Mouse (Mus musculus) Patski (cell line): ENCODE measurements around the gene 4930564D02Rik. TPM values are rescaled to one million over a fixed set of nuclear protein-coding genes. Genes with fewer than 3 reads are reported as not detected.

Source experiments
- ATAC-seq: fragments of 100-300 bp; one replicate; pipeline ENCODE4 v1.8.0; 2021
- CTCF ChIA-PET: fragments of 350-600 bp; sonication (Branson Sonifier 250); formaldehyde crosslinking; loops from one replicate; lab custom pipeline; 2022; ENCODE audit warnings: inconsistent platforms; lab: Charles Lee
- POLR2A ChIA-PET: fragments of 350-600 bp; sonication (Branson Sonifier 250); formaldehyde crosslinking; loops from one replicate; lab custom pipeline; 2022; ENCODE audit warnings: antibody characterized with exemption, inconsistent platforms; lab: Charles Lee
- DNase-seq: peaks from one replicate; pipeline ENCODE4 v3.0.0-alpha.2; 2011; ENCODE audit warnings: low read depth, low spot score
- H3K27me3 ChIP-seq: fragments of 371-371 bp; one replicate; pipeline ENCODE4 v1.5.1; 2021
- CTCF ChIP-seq: fragments of 100-300 bp; IDR thresholded peaks from one replicate; pipeline ENCODE4 v1.5.1; 2021
- in situ Hi-C: fragments of 300-500 bp; cut with MboI; formaldehyde crosslinking; loops from 3 replicates; pipeline ENCODE4 v1.11.1; 2018; ENCODE audit warnings: low pct_unique_long_range_greater_than_20kb, mixed read lengths
- polyA plus RNA-seq: library from polyadenylated mRNA; unstranded; gene quantifications from one replicate; pipeline ENCODE4 v1.2.3, GENCODE M21; 2021

Gene 4930564D02Rik
- polyA plus RNA-seq, 1 experiment from 2014 or later = not detected

DNA sequence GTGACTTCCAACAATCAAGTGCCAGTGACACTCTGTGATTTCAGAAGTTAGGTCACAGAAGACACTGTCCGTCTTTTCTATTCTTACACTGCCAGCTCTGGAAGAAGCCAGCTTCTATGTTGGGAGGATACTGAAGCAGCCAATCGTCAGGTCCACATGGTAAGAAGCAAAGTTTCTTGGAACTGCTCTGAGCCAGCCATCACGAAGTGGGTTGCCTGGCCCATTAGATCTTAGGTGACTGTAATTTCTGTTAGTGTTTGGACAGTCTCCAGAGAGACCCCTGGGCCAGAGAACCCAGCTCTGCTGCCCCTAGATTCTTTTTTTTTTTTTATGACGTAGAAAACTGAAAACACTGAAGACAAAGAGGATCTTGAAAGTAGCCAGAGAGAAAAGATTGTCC, 30.9 kb downstream of the 4930564D02Rik start:
- in situ Hi-C loops = no loop called here
- H3K27me3 ChIP-seq = peaks cover 5% of the 10 kb centered on the region
- no peak for DNase-seq
- ATAC-seq = no peak
- POLR2A ChIA-PET = no interaction called here
- CTCF ChIA-PET = interaction anchor here (1.2 to 1.4 kb wide), 2 partner anchors 10 to 105 kb away, joined by 3 read pairs; no protein-coding TSS in a partner anchor
- no peak for TF ChIP-seq CTCF

DNA sequence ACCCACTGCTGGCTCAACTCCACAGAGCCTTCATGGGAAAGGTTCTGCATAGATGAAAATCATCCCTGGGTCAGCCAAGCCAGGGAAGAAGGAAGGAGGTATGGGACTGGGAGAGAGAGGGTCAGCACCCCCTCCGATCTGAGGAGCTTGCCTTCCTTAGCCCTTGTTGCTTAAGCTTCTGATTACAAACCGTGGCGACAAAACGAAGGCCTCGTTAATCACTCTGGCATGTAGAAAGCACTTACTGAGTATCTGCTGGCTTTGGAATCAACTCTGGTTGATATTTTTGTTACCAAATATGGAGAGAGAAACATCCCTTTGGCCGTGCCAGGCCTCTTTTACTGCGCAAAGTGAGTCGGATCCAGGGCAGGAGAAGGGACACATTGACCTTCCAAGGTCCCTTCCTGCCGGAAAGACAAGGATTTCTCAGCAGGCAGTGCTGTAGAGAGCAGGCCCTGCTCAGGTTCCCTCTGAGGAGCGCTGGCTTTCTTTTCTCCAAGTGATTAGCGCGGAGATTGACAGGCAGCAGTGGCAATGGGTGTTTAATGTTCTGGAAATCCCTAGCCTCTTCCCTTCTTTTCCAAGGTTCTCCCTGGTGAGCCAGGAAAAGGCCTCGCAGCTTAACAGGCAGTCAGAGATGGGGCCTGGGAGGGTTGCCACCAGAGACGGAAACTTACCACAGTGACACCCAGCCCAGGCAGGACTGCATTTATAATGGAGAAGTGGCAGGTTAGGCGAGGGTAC, 33.1 kb downstream of the 4930564D02Rik start:
- DNase-seq = no peak
- no peak for TF ChIP-seq CTCF
- ChIA-PET CTCF (interaction anchor here (1.1 kb wide), 1 partner anchor 24 kb away, joined by 3 read pairs; no protein-coding TSS in a partner anchor), POLR2A (interaction anchor here (0.6 kb wide), 1 partner anchor 277 kb away, joined by 3 read pairs; no protein-coding TSS in a partner anchor)
- in situ Hi-C loops = no loop called here
- peaks cover 16% of the 10 kb centered on the region for H3K27me3 ChIP-seq
- no peak for ATAC-seq

DNA sequence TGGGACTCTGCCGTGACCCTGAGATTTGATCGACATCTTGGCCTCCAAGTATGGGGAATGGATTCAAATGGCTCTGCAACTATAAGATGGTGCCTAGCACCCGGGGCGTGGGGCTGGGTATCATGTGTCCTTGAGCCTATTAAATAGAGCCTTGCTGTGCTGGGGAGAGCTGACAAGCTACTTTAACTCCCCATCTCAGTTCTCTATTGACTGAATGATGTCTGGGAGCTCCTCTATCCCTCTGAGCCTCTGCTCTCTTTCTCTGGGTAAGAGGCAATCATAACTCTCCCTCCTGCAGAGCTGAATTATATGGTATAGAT, 33.6 kb downstream of the 4930564D02Rik start:
- H3K27me3 ChIP-seq = peaks cover 14% of the 10 kb centered on the region
- TF ChIP-seq CTCF = no peak
- CTCF ChIA-PET = interaction anchor here (1.1 kb wide), 1 partner anchor 23 kb away, joined by 3 read pairs; no protein-coding TSS in a partner anchor
- DNase-seq = no peak
- POLR2A ChIA-PET = interaction anchor here (0.6 kb wide), 1 partner anchor 277 kb away, joined by 3 read pairs; no protein-coding TSS in a partner anchor
- in situ Hi-C loops = no loop called here
- no peak for ATAC-seq

DNA sequence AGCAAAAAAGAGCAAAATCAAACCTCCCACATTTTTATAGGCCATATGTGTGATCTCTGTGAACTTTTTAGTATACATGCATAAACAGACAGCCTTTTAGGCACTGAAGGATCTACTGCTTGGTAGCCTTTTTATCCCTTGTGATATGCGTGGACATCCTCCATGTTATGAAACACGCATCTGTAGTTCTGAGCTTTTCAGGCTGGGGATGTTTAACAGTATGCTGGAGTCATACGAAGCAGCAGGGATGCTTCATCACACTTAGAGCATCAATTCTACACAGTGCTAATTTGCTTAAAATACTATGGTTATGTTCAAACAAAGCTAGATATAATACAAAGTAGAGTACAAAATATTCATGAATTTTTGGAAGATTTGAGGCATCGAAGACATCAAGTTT, 39.2 kb downstream of the 4930564D02Rik start:
- H3K27me3 ChIP-seq = peaks cover 33% of the 10 kb centered on the region
- ATAC-seq (no peak), DNase-seq (no peak)
- in situ Hi-C loops = no loop called here
- ChIA-PET POLR2A (interaction anchor here (0.6 kb wide), 1 partner anchor 519 kb away, joined by 3 read pairs; no protein-coding TSS in a partner anchor), CTCF (interaction anchor here (1.0 kb wide), 1 partner anchor 584 kb away, joined by 3 read pairs; no protein-coding TSS in a partner anchor)
- no peak for TF ChIP-seq CTCF

DNA sequence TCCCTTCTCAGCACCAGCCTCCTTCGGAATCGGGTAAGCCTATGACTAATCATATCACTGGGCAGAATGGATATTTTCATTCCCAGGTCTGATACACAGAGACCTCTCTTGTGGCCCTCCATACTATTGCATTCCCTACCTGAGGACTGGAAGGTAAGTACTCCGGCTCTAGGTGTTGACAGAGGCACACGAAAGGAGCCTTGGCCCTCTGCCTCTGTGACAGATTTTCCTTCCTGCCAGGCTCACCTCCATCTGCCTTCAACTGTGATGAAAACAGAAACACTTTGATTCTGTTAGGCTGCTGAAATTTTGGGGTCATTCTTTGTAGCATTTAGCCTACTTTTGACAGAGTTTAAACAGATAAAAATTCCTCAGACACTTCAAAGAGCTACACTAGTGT, 47.2 kb downstream of the 4930564D02Rik start:
- ATAC-seq = no peak

DNA sequence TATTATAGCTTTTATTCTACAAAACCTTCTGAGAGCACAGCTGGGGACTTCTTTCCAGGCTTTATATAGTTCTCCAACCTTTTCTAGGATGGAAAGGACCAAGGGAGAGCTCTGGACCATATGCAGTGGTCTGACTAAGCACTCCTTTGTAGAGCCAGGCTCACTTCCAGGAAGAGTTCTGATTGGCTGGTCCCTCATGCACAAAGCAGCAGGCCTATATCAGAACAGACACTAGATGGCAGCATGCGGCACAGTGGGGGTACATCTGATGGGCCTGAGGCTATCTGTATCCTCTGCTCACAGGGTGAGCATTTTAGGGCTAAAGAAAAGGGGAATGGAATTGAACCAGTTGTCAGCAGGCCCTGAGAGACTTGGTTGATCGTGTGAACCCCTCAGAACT, 47.6 kb downstream of the 4930564D02Rik start:
- TF ChIP-seq CTCF = peak; percentile 94
- ATAC-seq (peak; percentile 85), DNase-seq (peak; percentile 35)
- ChIA-PET POLR2A (no interaction called here), CTCF (interaction anchor here (1.5 to 4.5 kb wide), 2 partner anchors 12 to 19 kb away, joined by 4 to 22 read pairs; no protein-coding TSS in a partner anchor)
- in situ Hi-C loops = no loop called here
- H3K27me3 ChIP-seq = peaks cover 16% of the 10 kb centered on the region

More for the DNA sequence above, 47.2 kb downstream of the 4930564D02Rik start:
- in situ Hi-C loops = no loop called here
- CTCF ChIA-PET = interaction anchor here (1.5 to 4.5 kb wide), 2 partner anchors 12 to 19 kb away, joined by 4 to 22 read pairs; no protein-coding TSS in a partner anchor
- POLR2A ChIA-PET = no interaction called here
- TF ChIP-seq CTCF = no peak
- no peak for DNase-seq
- peaks cover 16% of the 10 kb centered on the region for H3K27me3 ChIP-seq

DNA sequence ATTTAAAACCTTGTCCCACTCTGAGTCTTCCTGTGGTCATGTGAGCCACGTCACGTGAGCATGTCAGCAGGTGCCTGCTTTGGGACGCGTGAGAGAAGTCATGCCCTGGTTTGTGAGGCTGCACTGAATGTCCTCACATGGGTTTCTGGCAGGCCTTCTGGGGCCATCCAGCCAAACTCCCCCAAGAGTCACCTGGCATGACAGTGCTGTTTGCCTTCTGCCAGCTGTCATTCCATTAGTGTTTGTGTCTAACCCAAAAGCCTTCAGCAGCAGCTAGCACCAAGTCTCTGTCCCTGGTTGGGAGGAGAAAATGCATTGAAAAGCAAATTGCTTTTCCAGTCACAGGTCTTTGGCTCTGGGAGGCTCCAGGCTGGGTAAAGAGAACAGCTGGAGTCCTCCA, 50.0 kb downstream of the 4930564D02Rik start:
- DNase-seq = no peak
- in situ Hi-C loops = no loop called here
- no peak for TF ChIP-seq CTCF
- ChIA-PET POLR2A (no interaction called here), CTCF (interaction anchor here (1.2 to 4.5 kb wide), 2 partner anchors 10 to 26 kb away, joined by 3 to 22 read pairs; no protein-coding TSS in a partner anchor)
- peaks cover 12% of the 10 kb centered on the region for H3K27me3 ChIP-seq
- ATAC-seq = no peak

DNA sequence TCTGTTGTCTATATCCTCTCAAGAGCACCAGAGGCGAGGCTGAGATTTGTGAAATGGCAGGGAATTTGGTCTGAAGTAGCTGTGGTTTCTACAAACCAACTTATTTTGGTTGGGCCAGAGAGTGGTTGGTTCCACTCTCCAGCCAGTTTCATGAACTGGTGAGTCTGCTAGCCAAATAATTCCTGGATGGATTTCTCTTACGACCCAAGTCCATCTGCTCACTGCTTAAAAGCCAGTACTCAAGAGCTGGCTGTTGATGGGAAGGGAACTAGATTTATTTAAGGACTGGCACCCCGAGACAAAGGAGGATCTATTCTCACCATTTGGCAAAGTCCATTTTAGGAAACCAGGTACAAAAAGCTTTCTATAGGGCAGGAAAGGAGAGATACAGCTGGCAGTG, 57.1 kb downstream of the 4930564D02Rik start:
- no peaks in the 10 kb centered on the region for H3K27me3 ChIP-seq
- in situ Hi-C loops = no loop called here
- ChIA-PET POLR2A (interaction anchor here (0.5 kb wide), 1 partner anchor 41 kb away, joined by 3 read pairs; no protein-coding TSS in a partner anchor), CTCF (interaction anchor here (0.6 to 5.2 kb wide), 4 partner anchors 9 to 53 kb away, joined by 3 to 22 read pairs (median 4); no protein-coding TSS in a partner anchor)
- no peak for TF ChIP-seq CTCF
- no peak for ATAC-seq
- DNase-seq = no peak

DNA sequence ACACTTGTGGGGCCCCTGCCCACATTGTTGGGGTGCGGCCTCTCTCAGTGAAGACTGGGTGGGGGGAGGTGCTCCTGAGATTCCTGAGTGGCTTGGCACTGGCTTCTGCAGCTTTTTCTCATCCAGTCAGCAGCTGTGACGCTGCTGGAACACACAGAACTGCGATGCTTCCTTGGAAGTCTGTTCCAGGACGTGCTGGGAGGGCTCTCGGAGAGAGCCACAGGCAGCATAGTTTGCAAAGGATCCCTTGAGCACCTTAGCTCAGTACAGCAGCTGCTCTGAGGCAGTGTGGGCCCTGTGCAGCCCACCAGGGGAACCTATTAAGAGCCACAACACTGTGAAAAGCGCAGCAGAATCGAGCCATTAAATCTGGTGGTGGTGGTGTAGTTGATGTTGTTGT, 61.2 kb downstream of the 4930564D02Rik start:
- in situ Hi-C loops = no loop called here
- ATAC-seq (no peak), DNase-seq (no peak)
- no peaks in the 10 kb centered on the region for H3K27me3 ChIP-seq
- ChIA-PET POLR2A (no interaction called here), CTCF (interaction anchor here (1.6 to 5.2 kb wide), 2 partner anchors 13 to 27 kb away, joined by 4 to 22 read pairs; no protein-coding TSS in a partner anchor)
- no peak for TF ChIP-seq CTCF

Other genes with a start within 250 kb of the 4930564D02Rik start
- 43.9 TPM for gene Mov10, start 248.3 kb upstream of the 4930564D02Rik start, polyA plus RNA-seq
- 42.6 TPM for gene St7l, start 202.8 kb upstream of the 4930564D02Rik start, polyA plus RNA-seq
- 82.7 TPM for gene Capza1, start 202.3 kb upstream of the 4930564D02Rik start, polyA plus RNA-seq
- gene Wnt2b, start 104.9 kb upstream of the 4930564D02Rik start, polyA plus RNA-seq = 1.7 TPM
- gene Cttnbp2nl, start 13.7 kb upstream of the 4930564D02Rik start, polyA plus RNA-seq = 46.4 TPM